Mouse (Mus musculus) splenic B cell, adult 2 months (primary cell): ENCODE measurements at regions not wholly inside any gene's neighbourhood (a gene's known extent, or its start where the extent isn't known, plus 50 kb on each side); places are given as distances from the start of the nearest gene placed in this dataset.

ENCODE experiments used
- DNase-seq: peaks from one replicate; pipeline ENCODE4 v3.0.0-alpha.2; 2011; ENCODE audit warnings: low read depth, low spot score
- H3K27me3 ChIP-seq: 2 replicates; pipeline ENCODE4 v1.6.1; 2012; ENCODE audit warnings: mild to moderate bottlenecking, low read length, moderate library complexity, mixed read lengths; ENCODE audit not compliant: control insufficient read depth, poor library complexity, insufficient read depth, severe bottlenecking
- H3K36me3 ChIP-seq: 2 replicates; pipeline ENCODE4 v1.6.1; 2012; ENCODE audit warnings: mild to moderate bottlenecking, low read length, moderate library complexity, mixed read lengths; ENCODE audit not compliant: control insufficient read depth, poor library complexity, insufficient read depth, severe bottlenecking

GRCm38 (mm10) chr4:81578981-81579380 lies 136.4 kb upstream of the Mpdz start:
- DNase-seq: no peak
- Histone ChIP-seq H3K27me3 (no peaks in the 10 kb centered on the region), H3K36me3 (no peaks in the 10 kb centered on the region)

DNA sequence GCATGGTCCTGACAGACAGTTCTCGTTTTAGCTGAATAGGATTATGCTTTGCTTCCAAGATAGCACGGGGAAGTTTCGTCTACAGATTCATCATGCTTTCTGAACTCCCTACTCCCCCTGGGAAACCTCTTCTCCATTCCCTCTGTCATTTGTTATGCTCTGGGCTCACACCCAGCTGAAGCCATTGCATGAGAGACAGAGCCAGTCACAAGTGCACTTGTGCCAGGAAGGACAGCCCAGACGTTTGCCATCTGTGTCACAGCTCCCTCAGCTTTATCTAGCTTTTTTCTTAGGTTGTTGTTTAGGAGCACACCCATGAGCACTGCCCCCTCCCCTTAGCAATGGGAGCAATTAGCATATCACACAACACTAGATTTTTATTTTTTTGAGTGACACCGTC lies 131.2 kb upstream of the Mpdz start:
- no peak for DNase-seq
- no peaks in the 10 kb centered on the region for H3K36me3 ChIP-seq

DNA sequence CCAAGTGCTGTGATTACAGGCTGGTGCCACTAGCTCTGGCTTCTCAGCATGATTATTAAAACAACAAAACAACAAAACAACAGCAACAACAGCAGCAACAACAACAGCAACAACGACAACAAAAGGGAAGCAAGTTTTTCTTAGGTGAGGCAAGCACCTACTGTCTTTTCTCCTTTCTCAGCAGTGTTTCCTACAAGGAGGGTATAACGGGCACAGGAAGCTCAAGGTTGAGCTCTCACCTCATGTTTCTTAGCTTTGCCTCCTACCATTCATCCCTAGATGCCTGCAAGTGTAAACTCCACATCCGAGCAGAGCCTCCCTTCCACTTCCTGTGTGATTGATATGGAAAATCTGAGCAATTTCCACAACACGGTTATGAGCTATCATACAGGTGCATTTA lies 128.1 kb upstream of the Mpdz start:
- no peak for DNase-seq
- H3K36me3 ChIP-seq: no peaks in the 10 kb centered on the region
- H3K27me3 ChIP-seq: no peaks in the 10 kb centered on the region

More for the DNA sequence above, 131.2 kb upstream of the Mpdz start:
- H3K27me3 ChIP-seq: no peaks in the 10 kb centered on the region

- Histone ChIP-seq H3K27me3 (no peaks in the 10 kb centered on the region), H3K36me3 (no peaks in the 10 kb centered on the region)
- DNase-seq: no peak
Measured at GRCm38 (mm10) chr4:81569531-81569930, 126.9 kb upstream of the Mpdz start.

DNA sequence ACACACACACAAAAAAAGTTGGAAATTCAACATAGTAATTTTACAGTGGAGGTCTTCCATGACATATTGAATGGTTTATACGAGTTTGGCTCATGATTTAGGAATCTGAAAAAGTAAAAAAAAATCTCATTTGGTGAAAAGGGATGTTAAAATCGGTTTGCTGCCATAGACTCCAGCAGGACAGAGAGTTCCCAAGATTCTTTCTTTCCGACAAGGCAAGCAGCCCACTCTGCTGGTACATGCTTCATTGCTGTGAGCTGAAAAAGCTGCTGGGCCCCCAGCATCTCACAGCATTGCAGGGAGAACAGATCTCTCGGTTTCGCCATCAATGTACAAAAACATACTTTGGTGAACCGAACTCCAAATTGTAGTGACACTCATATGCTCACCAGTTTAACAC lies 125.8 kb upstream of the Mpdz start:
- DNase-seq: no peak

GRCm38 (mm10) chr4:81567928-81568327 lies 125.3 kb upstream of the Mpdz start:
- DNase-seq: no peak
- Histone ChIP-seq H3K27me3 (no peaks in the 10 kb centered on the region), H3K36me3 (no peaks in the 10 kb centered on the region)

More for the DNA sequence above, 125.8 kb upstream of the Mpdz start:
- H3K27me3 ChIP-seq: no peaks in the 10 kb centered on the region
- no peaks in the 10 kb centered on the region for H3K36me3 ChIP-seq

DNA sequence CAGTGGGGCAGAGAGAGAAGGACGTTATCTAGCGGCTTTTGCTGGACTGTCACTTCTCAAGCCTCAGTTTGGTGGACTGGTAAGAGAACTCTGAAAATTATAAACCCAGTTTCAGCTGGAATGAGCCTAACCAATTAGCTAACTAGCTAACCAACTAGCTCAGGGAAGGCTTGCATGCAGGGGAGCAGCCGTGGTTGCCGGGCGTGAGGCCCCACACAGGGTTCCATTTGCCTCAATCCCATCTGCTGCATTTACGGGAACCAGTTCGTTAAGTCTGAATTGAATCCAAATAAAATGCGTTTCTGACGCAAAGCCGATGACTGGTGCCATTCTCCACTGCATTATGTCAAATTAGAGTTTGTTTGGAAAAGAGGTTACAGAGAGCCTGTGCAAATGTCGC lies 123.9 kb upstream of the Mpdz start:
- DNase-seq: no peak
- Histone ChIP-seq H3K27me3 (no peaks in the 10 kb centered on the region), H3K36me3 (no peaks in the 10 kb centered on the region)

DNA sequence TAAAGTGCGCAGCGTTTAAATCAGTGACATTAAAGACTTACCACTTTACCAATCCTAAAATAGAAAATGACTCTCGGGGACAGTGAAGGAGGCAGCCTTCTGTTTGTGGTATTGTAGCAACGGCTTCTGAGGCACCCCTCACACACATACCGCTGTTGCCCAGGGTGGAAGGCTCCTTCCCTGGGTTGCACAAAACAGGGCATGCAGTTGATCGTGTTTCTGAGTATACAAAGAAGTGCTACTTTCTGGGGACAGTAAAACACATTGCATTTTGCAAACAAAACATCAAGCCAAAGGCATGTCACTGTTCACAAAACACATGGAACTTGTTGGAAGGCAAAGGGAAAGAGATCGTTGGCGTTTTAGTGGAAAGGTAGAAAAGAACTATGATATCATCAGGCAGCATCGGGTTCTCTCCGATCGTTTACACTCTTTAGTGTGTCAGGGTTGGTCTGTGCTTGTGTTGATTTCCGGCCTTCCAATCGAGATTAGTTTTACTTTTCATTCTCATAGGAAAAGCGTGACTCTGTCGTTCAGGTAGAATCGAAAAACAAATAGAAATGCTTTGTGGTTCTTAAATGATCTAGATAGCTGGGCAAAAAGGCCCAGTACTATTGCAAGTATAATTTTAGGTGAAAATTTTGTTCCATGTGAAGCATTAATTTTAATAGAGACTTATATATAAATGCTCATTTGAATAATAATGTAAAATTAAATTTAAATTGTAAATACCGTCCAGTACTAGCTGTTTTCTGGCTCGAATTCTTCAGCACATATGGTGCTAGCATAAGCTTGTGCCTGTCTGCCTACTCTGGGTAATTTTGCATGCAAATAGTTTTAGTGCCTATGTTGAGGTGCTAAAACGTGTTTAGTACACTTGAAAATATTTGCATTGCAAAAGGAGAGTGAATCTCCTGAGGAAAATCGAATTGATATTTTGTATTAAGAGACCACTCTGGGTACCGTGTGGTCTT lies 123.1 kb upstream of the Mpdz start:
- Histone ChIP-seq H3K36me3 (no peaks in the 10 kb centered on the region), H3K27me3 (no peaks in the 10 kb centered on the region)
- no peak for DNase-seq

DNA sequence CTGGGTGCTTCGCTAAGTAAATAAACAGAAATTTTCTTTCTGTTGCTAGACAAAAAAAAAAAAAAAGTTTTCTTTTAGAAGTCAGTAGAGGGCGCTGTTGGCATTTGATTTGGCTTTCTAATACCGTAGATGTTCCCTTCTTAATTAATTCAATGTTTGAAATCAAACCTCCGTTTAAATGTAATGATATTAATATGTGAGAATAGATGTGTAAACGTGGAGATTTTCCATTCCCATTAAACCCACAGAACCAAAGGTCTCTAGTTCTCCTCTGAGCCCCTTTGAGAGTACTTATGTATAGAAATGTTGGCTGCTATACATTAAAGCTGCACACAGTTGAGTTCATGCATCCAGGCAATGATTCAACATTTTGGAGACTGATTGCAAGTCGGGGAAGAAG lies 121.8 kb upstream of the Mpdz start:
- DNase-seq: no peak

DNA sequence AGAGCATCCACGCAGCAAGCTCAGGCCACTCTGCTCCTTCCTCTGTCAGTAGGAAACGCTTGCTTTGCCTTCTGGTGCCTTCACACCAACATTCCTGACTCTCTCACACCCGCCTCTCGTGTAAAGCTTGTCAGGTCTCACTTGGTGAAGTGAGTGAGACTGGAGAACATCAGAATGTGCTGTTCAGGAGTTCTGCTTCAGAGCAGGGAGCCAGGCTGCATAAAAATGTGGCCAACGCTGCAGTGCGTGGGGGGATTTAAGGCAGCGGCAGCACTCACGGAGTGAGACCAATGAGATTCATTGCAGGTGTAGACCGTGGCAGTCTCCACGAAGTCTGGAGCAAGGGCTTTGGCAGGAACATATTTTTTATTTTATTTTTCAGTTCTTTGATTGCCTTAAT lies 121.0 kb upstream of the Mpdz start:
- no peaks in the 10 kb centered on the region for H3K36me3 ChIP-seq
- H3K27me3 ChIP-seq: no peaks in the 10 kb centered on the region
- DNase-seq: no peak

More for the DNA sequence above, 121.8 kb upstream of the Mpdz start:
- Histone ChIP-seq H3K36me3 (no peaks in the 10 kb centered on the region), H3K27me3 (no peaks in the 10 kb centered on the region)

- no peaks in the 10 kb centered on the region for H3K27me3 ChIP-seq
- H3K36me3 ChIP-seq: no peaks in the 10 kb centered on the region
- no peak for DNase-seq
Measured at GRCm38 (mm10) chr4:81561453-81561852, 118.8 kb upstream of the Mpdz start.

DNA sequence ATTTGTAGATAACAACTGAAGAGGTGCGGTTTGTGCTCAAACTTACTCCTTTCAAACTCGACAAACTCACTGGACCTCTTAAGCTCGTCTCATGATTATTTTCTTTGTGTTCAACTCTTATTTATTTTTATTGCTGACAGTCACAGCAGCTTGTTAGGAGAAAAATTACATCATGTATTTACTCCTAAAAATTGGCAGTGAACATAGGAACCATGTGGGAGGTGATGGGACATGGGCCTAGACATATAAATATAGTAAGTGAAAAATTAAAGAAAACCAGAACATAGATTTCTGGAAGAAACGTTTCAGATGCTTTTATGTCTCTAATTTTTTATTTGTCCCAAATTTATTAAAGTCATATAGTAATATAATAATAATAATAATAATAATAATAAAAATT lies 108.2 kb upstream of the Mpdz start:
- Histone ChIP-seq H3K27me3 (no peaks in the 10 kb centered on the region), H3K36me3 (no peaks in the 10 kb centered on the region)
- no peak for DNase-seq

- no peak for DNase-seq
Measured at GRCm38 (mm10) chr4:81550256-81550655, 107.6 kb upstream of the Mpdz start.

DNA sequence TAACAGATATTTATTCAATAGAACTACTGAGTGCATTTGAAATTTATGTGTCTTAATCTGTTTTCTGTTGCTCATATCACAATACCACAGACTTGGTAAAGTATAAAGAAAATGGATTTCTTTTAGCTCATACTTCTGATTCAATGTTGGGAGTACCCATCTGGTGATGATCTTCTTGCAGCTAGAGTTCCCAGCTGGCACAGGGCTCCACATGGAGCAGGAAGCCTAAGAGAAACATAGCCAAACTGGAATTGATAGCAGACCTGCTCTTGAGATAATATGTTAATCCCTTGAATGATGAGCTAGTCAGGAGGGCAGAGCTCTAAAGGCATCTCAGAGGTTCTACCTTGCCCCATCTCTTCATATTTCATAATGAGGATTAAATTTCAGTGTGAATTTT lies 97.9 kb upstream of the Mpdz start:
- no peaks in the 10 kb centered on the region for H3K27me3 ChIP-seq
- DNase-seq: no peak
- no peaks in the 10 kb centered on the region for H3K36me3 ChIP-seq

More at GRCm38 (mm10) chr4:81550256-81550655, 107.6 kb upstream of the Mpdz start:
- no peaks in the 10 kb centered on the region for H3K36me3 ChIP-seq
- no peaks in the 10 kb centered on the region for H3K27me3 ChIP-seq

DNA sequence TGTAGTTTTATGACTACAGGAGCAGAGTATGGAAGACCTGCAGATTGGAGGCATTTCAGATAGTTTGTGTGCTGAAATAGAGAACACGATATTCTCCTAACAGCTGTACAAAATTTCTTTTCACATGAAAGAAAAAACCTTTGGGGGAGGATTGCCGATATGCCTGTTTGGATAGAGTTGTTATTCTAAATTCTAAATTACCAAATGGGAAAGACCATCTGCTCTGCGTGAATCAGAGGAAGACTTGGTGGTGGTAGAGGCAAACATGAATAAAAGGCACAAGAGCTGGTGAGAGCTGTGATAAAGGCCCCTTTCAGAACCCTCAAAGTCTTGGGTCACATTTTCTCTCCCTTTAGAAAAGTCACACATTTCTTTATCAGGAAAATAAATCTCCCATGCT lies 96.9 kb upstream of the Mpdz start:
- H3K36me3 ChIP-seq: no peaks in the 10 kb centered on the region
- no peak for DNase-seq
- no peaks in the 10 kb centered on the region for H3K27me3 ChIP-seq
